Mouse (Mus musculus): Measurements from ENCODE around the gene Oas1f. TPM values are rescaled to one million over a fixed set of nuclear protein-coding genes. Genes with fewer than 3 reads are reported as not detected.
A peak's percentile ranks its signal among the peaks of the same experiment; 100 is the strongest.
"Not testable (repeated sequence)": the region's sequence is repeated elsewhere in the genome, so short reads cannot be mapped to it uniquely, and the experiment has no call there.

Gene Oas1f
- polyA plus RNA-seq (2016; fragmentation: Nextera tagmentation; extraction: Ambion mirVana) = not detected in 2 replicates

GRCm38 (mm10) chr5:120847067-120847466 is at the start of gene Oas1f:
Gene Oas1f, plus strand, starts transcription at chr5:120847367.
- Histone ChIP-seq H3K4me3 (no peak within 1 kb of the TSS), H3K4me2 (replicated peaks) (no peak within 1 kb of the TSS), H3K27me3 (no peaks in the 10 kb centered on the region), H3K4me1 (no peaks in the 10 kb centered on the region), H3K9me3 (no peaks in the 10 kb centered on the region), H3K9ac (replicated peaks) (no peak within 1 kb of the TSS), H3K27ac (replicated peaks) (no peak within 1 kb of the TSS), H3K36me3 (no peaks in the 10 kb centered on the region)
- no peak for ATAC-seq (ENCODE audit: low FRiP score, low read depth)
- WGBS = 86% methylated on average over 4 of the region's 4 CpGs

GRCm38 (mm10) chr5:120798147-120798546 is 49.0 kb upstream of the Oas1f start:
- not testable (repeated sequence) for H3K9me3 ChIP-seq; H3K27me3 ChIP-seq; H3K9ac ChIP-seq (replicated peaks); H3K36me3 ChIP-seq; H3K4me1 ChIP-seq; H3K4me2 ChIP-seq (replicated peaks); H3K27ac ChIP-seq (replicated peaks); ATAC-seq (ENCODE audit: low FRiP score, low read depth); H3K4me3 ChIP-seq
- WGBS = 83% methylated on average over 5 of the region's 5 CpGs

- not testable (repeated sequence) for H3K4me1 ChIP-seq; H3K4me2 ChIP-seq (replicated peaks); ATAC-seq (ENCODE audit: low FRiP score, low read depth); H3K27ac ChIP-seq (replicated peaks); H3K4me3 ChIP-seq; H3K9ac ChIP-seq (replicated peaks); H3K9me3 ChIP-seq; H3K27me3 ChIP-seq; H3K36me3 ChIP-seq
- WGBS = 72% methylated on average over 2 of the region's 2 CpGs
Measured at GRCm38 (mm10) chr5:120798943-120799342, 48.2 kb upstream of the Oas1f start.

GRCm38 (mm10) chr5:120803596-120803995 is 43.6 kb upstream of the Oas1f start:
- no peak overlapping the region for H3K9ac ChIP-seq (replicated peaks)
- H3K4me2 ChIP-seq (replicated peaks) = no peak overlapping the region
- no peaks in the 10 kb centered on the region for H3K4me1 ChIP-seq
- ATAC-seq (ENCODE audit: low FRiP score, low read depth) = no peak
- no peaks in the 10 kb centered on the region for H3K36me3 ChIP-seq
- H3K27me3 ChIP-seq = no peaks in the 10 kb centered on the region
- no peak overlapping the region for H3K4me3 ChIP-seq
- H3K9me3 ChIP-seq = no peaks in the 10 kb centered on the region
- H3K27ac ChIP-seq (replicated peaks) = no peak overlapping the region
- 70% methylated on average over 2 of the region's 2 CpGs for WGBS

GRCm38 (mm10) chr5:120806458-120806857 is 40.7 kb upstream of the Oas1f start:
- no peaks in the 10 kb centered on the region for H3K27me3 ChIP-seq
- no peak overlapping the region for H3K9ac ChIP-seq (replicated peaks)
- no peaks in the 10 kb centered on the region for H3K9me3 ChIP-seq
- no peak overlapping the region for H3K27ac ChIP-seq (replicated peaks)
- H3K36me3 ChIP-seq = no peaks in the 10 kb centered on the region
- 87% methylated on average over 1 of the region's 1 CpGs for WGBS
- no peak overlapping the region for H3K4me2 ChIP-seq (replicated peaks)
- no peak for ATAC-seq (ENCODE audit: low FRiP score, low read depth)
- no peak overlapping the region for H3K4me3 ChIP-seq
- no peaks in the 10 kb centered on the region for H3K4me1 ChIP-seq

GRCm38 (mm10) chr5:120809171-120809570 is 38.0 kb upstream of the Oas1f start:
- Histone ChIP-seq H3K4me3 (no peak overlapping the region), H3K4me1 (peaks cover 11% of the 10 kb centered on the region; the same call in 1 of the 2 replicates), H3K27ac (replicated peaks) (no peak overlapping the region), H3K36me3 (no peaks in the 10 kb centered on the region), H3K27me3 (no peaks in the 10 kb centered on the region), H3K9ac (replicated peaks) (no peak overlapping the region), H3K9me3 (no peaks in the 10 kb centered on the region), H3K4me2 (replicated peaks) (no peak overlapping the region)
- no peak for ATAC-seq (ENCODE audit: low FRiP score, low read depth)
- WGBS = 47% methylated on average over 6 of the region's 6 CpGs

GRCm38 (mm10) chr5:120811951-120812819 is 35.0 kb upstream of the Oas1f start, which contains the start of gene Oas1c:
Gene Oas1c, minus strand, starts transcription at chr5:120812514.
- H3K4me2 ChIP-seq (replicated peaks) = peak within 1 kb of the TSS; percentile 44
- H3K9me3 ChIP-seq = no peaks in the 10 kb centered on the region
- H3K27me3 ChIP-seq = no peaks in the 10 kb centered on the region
- H3K4me1 ChIP-seq = peaks cover 11% of the 10 kb centered on the region; the same call in 1 of the 2 replicates
- 6% methylated on average over 18 of the region's 18 CpGs for WGBS
- peak; percentile 69; the same call in 1 of the 2 replicates for ATAC-seq (ENCODE audit: low FRiP score, low read depth)
- peak within 1 kb of the TSS; percentile 32; the same call in 1 of the 2 replicates for H3K9ac ChIP-seq (replicated peaks)
- no peak within 1 kb of the TSS for H3K27ac ChIP-seq (replicated peaks)
- H3K4me3 ChIP-seq = peak within 1 kb of the TSS; percentile 21
- H3K36me3 ChIP-seq = no peaks in the 10 kb centered on the region

- H3K4me2 ChIP-seq (replicated peaks) = peak overlapping the region; percentile 44; the same call in 1 of the 2 replicates
- no peak for ATAC-seq (ENCODE audit: low FRiP score, low read depth)
- no peaks in the 10 kb centered on the region for H3K27me3 ChIP-seq
- peak overlapping the region; percentile 21; the same call in 1 of the 2 replicates for H3K4me3 ChIP-seq
- no peaks in the 10 kb centered on the region for H3K36me3 ChIP-seq
- H3K4me1 ChIP-seq = peaks cover 11% of the 10 kb centered on the region; the same call in 1 of the 2 replicates
- H3K27ac ChIP-seq (replicated peaks) = no peak overlapping the region
- 0 out of 2 replicates have a peak overlapping the region, but pooled peaks have one; percentile 32 for H3K9ac ChIP-seq (replicated peaks)
- WGBS = 84% methylated on average over 6 of the region's 6 CpGs
- H3K9me3 ChIP-seq = no peaks in the 10 kb centered on the region
Measured at GRCm38 (mm10) chr5:120813023-120813422, 34.1 kb upstream of the Oas1f start.

GRCm38 (mm10) chr5:120815949-120816348 is 31.2 kb upstream of the Oas1f start:
- Histone ChIP-seq H3K4me3 (no peak overlapping the region), H3K9ac (replicated peaks) (no peak overlapping the region), H3K27ac (replicated peaks) (no peak overlapping the region), H3K27me3 (no peaks in the 10 kb centered on the region), H3K36me3 (no peaks in the 10 kb centered on the region), H3K9me3 (peaks cover 8% of the 10 kb centered on the region; the same call in 1 of the 2 replicates), H3K4me2 (replicated peaks) (no peak overlapping the region), H3K4me1 (peaks cover 11% of the 10 kb centered on the region; the same call in 1 of the 2 replicates)
- WGBS = 71% methylated on average over 3 of the region's 3 CpGs
- no peak for ATAC-seq (ENCODE audit: low FRiP score, low read depth)

- H3K27ac ChIP-seq (replicated peaks) = no peak overlapping the region
- ATAC-seq (ENCODE audit: low FRiP score, low read depth) = no peak
Measured at GRCm38 (mm10) chr5:120818999-120819398, 28.2 kb upstream of the Oas1f start.

GRCm38 (mm10) chr5:120831031-120831430 is 16.1 kb upstream of the Oas1f start:
- no peaks in the 10 kb centered on the region for H3K9me3 ChIP-seq
- no peak overlapping the region for H3K27ac ChIP-seq (replicated peaks)
- 86% methylated on average over 4 of the region's 4 CpGs for WGBS
- no peak for ATAC-seq (ENCODE audit: low FRiP score, low read depth)
- no peak overlapping the region for H3K4me3 ChIP-seq
- peaks cover 11% of the 10 kb centered on the region for H3K4me1 ChIP-seq
- no peak overlapping the region for H3K9ac ChIP-seq (replicated peaks)
- H3K4me2 ChIP-seq (replicated peaks) = no peak overlapping the region
- H3K27me3 ChIP-seq = 0 out of 2 replicates have a peak, but pooled peaks cover 1% of the 10 kb centered on the region
- H3K36me3 ChIP-seq = no peaks in the 10 kb centered on the region

More at GRCm38 (mm10) chr5:120818999-120819398, 28.2 kb upstream of the Oas1f start:
- Histone ChIP-seq H3K4me3 (no peak overlapping the region), H3K9me3 (peaks cover 8% of the 10 kb centered on the region; the same call in 1 of the 2 replicates), H3K4me2 (replicated peaks) (no peak overlapping the region), H3K4me1 (no peaks in the 10 kb centered on the region), H3K27me3 (no peaks in the 10 kb centered on the region), H3K36me3 (no peaks in the 10 kb centered on the region), H3K9ac (replicated peaks) (no peak overlapping the region)

All from midbrain, embryonic 12.5 days (tissue).